Mouse (Mus musculus) right cerebral cortex, postnatal 36 days (tissue): ENCODE measurements around the gene Tcf3.

ENCODE experiments used
- DNase-seq, 2 experiments: peaks; one replicate each; pipeline ENCODE4 v3.0.0; 2022; ENCODE audit warnings: low spot score in 2 of 2, mixed read lengths in 1 of 2

Gene Tcf3

GRCm38 (mm10) chr10:80407924-80408323 is 25.5 kb downstream of the Tcf3 start:
- no peak for DNase-seq

DNA sequence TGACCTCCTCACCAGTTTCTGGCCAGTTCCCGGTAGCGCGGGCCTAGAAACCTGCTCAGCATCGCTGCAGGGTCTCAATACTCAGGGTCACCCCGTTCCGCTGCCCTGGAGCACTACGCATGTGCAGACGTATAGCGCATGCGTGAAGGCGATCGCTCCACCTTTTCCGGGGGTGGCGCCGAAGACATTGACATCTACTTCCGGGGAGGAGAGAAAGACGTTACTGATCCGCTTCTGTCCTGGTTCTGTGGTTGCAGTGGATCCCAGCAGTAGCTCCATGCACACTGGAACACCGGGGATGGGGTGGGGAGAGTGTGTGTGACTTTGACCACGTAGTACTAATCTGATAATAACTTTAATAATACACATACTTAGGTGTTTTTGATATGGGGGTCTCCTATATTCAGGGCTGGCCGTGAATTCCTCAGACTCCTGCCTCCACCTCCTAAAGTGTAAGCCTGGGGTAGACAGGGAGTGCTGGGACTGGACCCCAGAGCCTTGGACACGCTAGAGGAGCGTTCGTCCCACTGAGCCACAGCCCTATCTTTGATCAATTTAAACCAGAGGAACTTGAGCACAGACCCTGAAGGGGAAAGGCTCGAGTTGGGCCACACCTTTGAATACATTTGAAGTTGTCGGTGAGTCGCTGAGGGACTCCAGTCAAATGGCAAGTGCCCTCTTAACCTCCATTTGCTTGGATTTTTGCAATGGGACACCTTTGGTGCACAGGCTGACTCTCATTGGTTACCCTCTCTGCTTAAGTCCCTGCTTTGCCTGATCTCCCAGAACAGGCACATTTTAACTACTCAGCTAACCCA is 26.6 kb downstream of the Tcf3 start, which contains the start of gene Uqcr11:
Gene Uqcr11, minus strand, starts transcription at position 147 of the 818 bp plus-strand sequence.
- peak; percentile 84 to 91 for DNase-seq

DNA sequence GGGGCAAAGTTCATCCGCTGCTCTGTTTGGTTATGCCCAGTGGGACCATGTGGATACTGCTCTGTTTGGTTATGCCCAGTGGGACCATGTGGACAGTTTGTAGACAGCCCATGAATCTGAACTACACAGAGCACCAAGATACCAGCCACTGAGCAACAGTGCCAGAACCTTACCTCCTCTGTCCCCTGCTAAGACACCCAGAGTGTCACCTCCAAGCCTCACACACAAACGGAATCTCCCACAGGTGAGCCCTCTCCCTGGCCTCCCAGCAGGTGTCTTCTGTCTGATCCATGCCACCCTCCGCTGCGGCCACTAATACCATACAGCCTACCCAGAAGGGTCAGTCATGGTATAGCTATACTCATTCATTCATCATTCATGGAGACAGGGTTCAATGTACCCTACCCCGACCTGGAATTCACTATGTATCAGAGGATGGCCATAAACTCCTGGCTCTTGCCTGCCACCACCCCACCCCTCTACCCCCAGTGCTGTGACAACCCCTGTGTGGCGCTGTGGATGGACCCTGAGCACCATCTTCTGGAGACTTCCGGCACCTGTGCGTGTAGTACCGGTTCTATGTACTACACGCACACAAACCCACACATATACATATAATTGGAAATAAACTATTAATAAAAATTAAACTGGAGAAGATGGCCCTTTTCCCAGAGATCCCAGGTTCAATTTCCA is 27.8 kb downstream of the Tcf3 start:
- DNase-seq: no peak

- no peak for DNase-seq
Observed at GRCm38 (mm10) chr10:80403044-80403692, 30.3 kb downstream of the Tcf3 start.

GRCm38 (mm10) chr10:80400704-80401161 is 32.7 kb downstream of the Tcf3 start:
- no peak for DNase-seq

DNA sequence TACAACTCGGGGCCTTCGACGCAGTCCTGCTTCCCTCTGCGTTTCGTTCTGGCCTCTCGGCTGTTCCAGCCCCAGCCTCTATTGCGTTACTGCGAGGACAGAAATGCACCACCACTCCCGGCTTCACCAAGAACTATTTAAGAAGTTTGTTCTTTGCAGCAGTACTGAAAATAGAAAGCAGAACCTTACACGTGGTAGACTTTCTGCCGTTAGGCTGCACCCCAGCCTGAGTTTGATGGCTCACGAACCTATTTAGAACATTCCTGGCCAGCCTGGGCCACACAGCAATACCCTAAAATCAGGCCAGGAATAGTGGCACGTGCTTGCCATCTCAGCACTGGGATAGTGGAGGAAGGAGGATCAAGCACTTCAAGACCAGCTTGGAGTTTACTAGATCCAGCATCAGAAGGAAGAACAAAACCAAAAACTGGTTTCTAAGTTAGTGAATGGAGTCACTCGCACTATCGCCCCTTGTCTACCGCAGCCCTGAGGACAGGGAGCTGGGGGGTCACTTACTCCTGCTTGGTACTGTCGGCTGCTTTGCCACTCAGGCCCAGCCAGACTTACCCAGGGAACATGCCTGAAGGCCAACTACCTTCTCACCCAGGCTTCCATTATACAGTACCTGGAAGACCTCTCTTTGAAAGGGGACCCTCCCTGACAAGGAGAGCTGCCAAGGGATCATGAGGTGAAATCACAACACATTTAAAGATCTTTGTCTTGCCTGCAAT is 33.3 kb downstream of the Tcf3 start:
- DNase-seq: no peak

DNA sequence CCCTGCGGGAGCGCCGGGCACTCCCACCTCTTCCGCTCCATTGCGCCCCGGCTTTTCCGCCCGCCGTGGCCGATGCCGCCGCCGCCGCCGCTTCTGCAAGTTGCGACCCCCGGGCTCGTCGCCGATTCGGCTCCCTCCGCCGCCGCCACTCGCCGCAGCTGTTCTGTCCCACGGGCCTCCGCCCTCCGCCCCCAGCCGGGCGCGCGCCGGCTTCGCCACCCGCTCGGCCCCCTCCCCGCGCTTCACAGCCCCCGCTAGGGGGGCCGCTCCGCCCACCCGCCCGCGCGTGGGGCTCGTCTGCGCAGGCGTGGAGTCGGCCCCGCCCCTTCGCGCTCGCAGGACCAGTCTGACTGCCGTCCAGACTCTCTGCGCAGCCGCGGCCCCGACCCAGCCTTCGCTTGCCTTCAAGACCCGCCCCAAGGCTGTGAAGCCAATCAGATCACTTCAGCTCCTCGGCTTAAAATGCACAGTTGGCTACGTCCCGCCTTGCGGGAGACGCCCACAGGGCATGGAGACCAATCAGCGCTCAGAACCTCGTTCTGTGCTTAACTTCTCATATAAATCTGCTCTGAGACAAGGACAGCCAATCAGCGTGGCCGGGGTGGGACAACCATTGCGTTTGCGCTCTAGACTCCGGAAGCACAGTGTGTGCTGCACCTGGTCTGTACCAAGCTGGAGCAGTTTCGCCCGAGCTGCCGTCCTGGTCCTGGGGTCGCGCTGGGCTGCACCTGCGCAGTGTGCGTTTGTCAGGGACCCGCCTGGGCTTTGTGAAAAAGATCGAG is 34.1 kb downstream of the Tcf3 start, which contains the start of gene Mbd3:
Gene Mbd3, minus strand, starts transcription at position 360 of the 782 bp plus-strand sequence.
- DNase-seq: peak; percentile 99 to 100

DNA sequence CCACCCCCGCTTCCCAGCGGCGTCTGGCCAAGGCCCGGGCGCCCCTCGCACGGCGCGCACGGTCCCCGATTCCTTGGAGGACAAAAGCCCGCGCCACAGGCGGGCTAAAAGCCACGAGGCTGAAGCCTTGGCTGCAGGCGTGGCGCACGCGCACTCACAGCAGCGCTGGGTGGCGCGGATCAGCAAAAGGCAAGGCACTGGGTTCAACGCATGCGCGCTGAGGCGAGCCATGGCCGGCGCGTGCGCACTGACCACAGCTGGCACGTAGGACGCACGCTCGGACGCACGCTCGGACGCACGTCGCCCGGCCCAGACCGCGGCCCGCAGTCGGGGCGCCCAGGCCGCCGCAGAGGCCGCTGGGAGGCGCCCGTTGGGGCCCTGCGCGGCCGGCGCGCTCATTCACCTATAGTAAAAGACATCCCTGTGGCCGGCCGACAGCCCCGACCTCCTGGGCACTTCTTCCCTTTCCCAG is 34.7 kb downstream of the Tcf3 start:
- DNase-seq: peak; percentile 96 to 97

DNA sequence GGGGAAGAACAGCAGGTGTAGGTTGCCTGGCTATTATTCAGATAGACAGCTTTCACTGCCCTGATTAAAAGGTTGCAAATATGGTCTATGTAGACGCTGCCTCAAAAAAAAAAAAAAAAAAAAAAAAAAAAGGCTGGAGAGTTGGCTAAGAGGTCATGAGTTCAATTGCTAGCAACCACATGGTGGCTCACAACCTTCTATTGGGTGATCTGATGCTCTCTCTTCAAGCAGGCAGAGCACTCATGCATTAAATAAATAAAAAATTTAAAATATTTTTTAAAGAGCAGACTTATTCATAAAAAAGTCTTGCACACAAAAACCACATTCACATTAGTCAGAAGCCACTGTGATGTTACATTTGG is 35.3 kb downstream of the Tcf3 start:
- no peak for DNase-seq

DNA sequence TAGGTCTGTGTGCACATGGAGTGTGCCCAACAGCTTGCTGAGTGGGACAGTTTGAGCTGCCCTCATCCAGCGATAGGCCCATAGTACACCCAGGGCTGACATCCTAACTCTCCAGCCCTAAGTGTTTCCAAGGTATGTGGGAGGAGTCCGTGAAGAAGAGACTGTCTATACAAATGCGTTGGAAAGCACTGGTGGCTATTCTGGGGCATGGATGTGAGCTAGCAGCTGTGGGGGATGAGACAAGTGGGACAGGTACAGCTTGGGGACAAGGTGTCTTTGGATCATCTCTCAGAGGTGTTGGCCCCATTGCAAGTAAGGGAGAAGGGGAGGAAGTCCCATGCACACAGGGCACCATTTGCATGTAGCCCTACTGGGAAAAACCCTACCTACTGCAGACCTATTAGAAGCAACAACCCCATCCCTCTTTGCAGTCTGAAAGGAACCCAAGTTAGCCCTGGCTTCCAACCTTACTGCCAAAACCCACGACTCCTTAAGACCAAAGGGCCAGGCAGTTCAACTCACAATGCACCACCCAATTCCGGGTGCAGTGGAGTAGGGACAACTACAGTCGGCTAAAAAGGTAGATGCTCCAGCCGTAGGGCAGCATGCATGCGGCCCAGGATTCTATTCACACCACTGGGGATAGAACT is 35.8 kb downstream of the Tcf3 start:
- DNase-seq: no peak

GRCm38 (mm10) chr10:80396822-80397523 is 36.5 kb downstream of the Tcf3 start:
- DNase-seq: no peak

GRCm38 (mm10) chr10:80395025-80395627 is 38.3 kb downstream of the Tcf3 start:
- no peak for DNase-seq

GRCm38 (mm10) chr10:80392687-80393086 is 40.8 kb downstream of the Tcf3 start:
- DNase-seq: no peak

DNA sequence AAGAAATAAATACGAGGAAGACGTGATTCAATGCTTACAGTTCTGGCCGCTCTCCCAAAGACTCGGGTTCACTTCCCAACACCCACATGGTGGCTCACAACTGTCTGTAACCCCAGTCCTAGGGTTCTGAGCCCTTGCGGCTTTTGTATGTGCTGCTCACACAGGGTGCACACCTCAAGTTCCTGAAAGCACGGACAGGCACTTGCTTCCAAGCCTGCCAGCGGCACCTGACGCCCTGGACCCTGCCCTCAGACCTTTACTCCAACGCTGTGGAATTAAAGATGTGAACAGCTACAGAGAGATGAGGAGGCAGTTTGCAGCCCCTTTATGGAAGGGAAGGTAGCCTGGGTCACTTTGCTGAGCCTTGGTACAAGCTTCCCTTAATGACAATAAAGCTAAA is 42.8 kb downstream of the Tcf3 start:
- DNase-seq: no peak

- no peak for DNase-seq
Observed at GRCm38 (mm10) chr10:80389185-80389708, 44.2 kb downstream of the Tcf3 start.

GRCm38 (mm10) chr10:80388731-80389130 is 44.7 kb downstream of the Tcf3 start:
- no peak for DNase-seq

DNA sequence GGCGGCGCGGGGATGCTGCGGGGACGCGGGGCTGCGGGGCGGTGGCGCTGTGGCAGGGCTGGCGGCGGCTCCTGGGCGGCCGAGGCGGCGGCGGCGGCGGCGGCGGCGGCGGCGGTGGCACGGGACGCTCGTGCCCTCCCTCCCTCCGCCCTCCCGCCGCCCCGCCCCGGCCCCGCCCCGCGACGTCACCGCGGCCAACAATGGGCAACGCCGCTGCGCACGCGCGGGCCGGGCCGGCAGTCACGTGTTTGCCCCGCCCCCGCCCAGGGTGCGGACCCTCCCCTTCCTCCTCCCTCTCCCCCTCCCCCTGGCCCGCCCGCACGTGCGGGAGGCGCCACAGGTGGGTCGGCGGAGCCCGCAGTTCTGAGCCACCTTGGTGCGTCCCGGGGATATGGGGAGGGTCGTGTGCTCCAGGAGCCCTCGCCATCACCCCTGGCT is 45.9 kb downstream of the Tcf3 start, which contains the start of gene Mex3d:
Gene Mex3d, minus strand, starts transcription at position 138 of the 438 bp plus-strand sequence.
- DNase-seq: peak; percentile 69 to 82

GRCm38 (mm10) chr10:80386735-80387471 is 46.5 kb downstream of the Tcf3 start:
- DNase-seq: no peak
